Mouse (Mus musculus): ENCODE measurements around the gene Rnf212b. TPM values are rescaled to one million over a fixed set of nuclear protein-coding genes. Genes with fewer than 3 reads are reported as not detected.

Rnf212b gene
- total and polyA plus RNA-seq, 3 experiments = 0.27 TPM; not detected in 2

DNA sequence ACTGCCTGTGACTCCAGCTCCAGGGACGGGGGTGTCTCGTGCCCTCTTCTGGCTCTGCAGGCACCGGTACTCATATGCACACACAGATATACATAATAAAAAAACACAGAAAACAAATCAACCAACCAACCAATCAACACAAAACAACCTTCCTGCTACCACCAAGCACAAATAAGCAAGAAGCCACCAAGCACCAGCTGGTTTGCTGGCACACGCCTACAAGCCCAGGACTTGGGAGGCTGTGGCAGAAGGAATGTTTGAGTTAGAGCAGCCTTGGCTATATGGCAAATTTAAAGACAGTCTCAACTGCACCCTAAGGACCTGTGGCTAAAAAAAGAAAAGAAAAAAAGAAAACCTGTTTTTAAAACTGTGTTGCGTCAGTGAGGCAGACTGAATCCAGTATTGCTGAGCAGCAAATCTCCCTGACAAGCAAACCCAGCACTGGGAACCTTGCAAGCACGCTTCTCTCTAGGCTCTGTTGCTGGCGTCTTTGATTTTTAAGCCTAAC is 38.4 kb upstream of the Rnf212b start:
- Histone ChIP-seq H3K4me1 (ENCODE audit: insufficient read depth, low read depth, low read length) (peaks cover 82% of the 10 kb centered on the region), H3K4me3 (ENCODE audit: low read depth, low read length) (no peak overlapping the region; the same call in 1 of the 2 replicates), H3K27me3 (ENCODE audit: insufficient read depth, low read length) (no peaks in the 10 kb centered on the region), H3K9me3 (replicated peaks) (no peaks in the 10 kb centered on the region), H3K36me3 (replicated peaks) (peaks cover 81% of the 10 kb centered on the region)
- ATAC-seq (ENCODE audit: extremely low read depth, insufficient number of reproducible peaks, low FRiP score, poor library complexity, severe bottlenecking) (no peak), DNase-seq (ENCODE audit: low spot score) (peak; percentile 25)
- TF ChIP-seq POLR2AphosphoS5 (IDR thresholded peaks at IDR 0.05; ENCODE audit: insufficient replicate concordance, low read depth, low read length) (no peak), CTCF (IDR thresholded peaks at IDR 0.05; ENCODE audit: low read depth, low read length) (no peak), GATA2 (IDR thresholded peaks at IDR 0.05; ENCODE audit: borderline replicate concordance, low read depth, low read length) (no peak), GATA1 (IDR thresholded peaks at IDR 0.05; ENCODE audit: borderline replicate concordance, low read length) (no peak), TAL1 (conservative IDR thresholded peaks at IDR 0.05; ENCODE audit: low read depth, low read length) (no peak)

GRCm38 (mm10) chr14:54776768-54777167 is 37.2 kb upstream of the Rnf212b start:
- no peak for ATAC-seq (ENCODE audit: extremely low read depth, insufficient number of reproducible peaks, low FRiP score, poor library complexity, severe bottlenecking)
- Histone ChIP-seq H3K4me3 (ENCODE audit: low read depth, low read length) (peak overlapping the region; percentile 37; the same call in 1 of the 2 replicates), H3K27me3 (ENCODE audit: insufficient read depth, low read length) (no peaks in the 10 kb centered on the region), H3K9me3 (replicated peaks) (no peaks in the 10 kb centered on the region), H3K36me3 (replicated peaks) (peaks cover 72% of the 10 kb centered on the region), H3K4me1 (ENCODE audit: insufficient read depth, low read depth, low read length) (peaks cover 80% of the 10 kb centered on the region)
- DNase-seq (ENCODE audit: low spot score) = no peak
- no peak for TF ChIP-seq POLR2AphosphoS5 (IDR thresholded peaks at IDR 0.05; ENCODE audit: insufficient replicate concordance, low read depth, low read length)
- peak; percentile 48; the same call in 1 of the 2 replicates for TF ChIP-seq TAL1 (conservative IDR thresholded peaks at IDR 0.05; ENCODE audit: low read depth, low read length)
- TF ChIP-seq GATA1 (IDR thresholded peaks at IDR 0.05; ENCODE audit: borderline replicate concordance, low read length) = no peak
- no peak for TF ChIP-seq GATA2 (IDR thresholded peaks at IDR 0.05; ENCODE audit: borderline replicate concordance, low read depth, low read length)
- TF ChIP-seq CTCF (IDR thresholded peaks at IDR 0.05; ENCODE audit: low read depth, low read length) = no peak

DNA sequence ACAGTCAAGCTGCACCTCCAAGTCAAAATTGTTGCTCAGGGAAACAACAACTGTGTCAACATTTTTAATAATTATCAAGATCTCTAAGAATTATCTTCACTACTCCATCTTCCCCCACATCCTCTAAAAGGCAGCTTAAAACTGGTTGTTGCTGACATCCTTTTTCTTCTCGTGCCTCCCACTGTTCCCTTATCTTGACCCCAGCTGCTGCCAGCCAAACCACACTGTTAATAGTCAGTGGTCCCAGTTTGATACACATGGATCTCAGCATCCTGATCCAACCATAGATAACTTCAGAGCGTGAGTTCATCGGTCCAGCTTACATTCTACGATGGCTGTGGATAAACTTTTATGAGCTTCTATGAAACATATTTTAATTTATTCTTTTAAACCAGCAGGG is 36.0 kb upstream of the Rnf212b start:
- no peak overlapping the region; the same call in 1 of the 2 replicates for H3K4me3 ChIP-seq (ENCODE audit: low read depth, low read length)
- peak; percentile 94 for TF ChIP-seq TAL1 (conservative IDR thresholded peaks at IDR 0.05; ENCODE audit: low read depth, low read length)
- peak; percentile 91 for TF ChIP-seq GATA2 (IDR thresholded peaks at IDR 0.05; ENCODE audit: borderline replicate concordance, low read depth, low read length)
- TF ChIP-seq GATA1 (IDR thresholded peaks at IDR 0.05; ENCODE audit: borderline replicate concordance, low read length) = no peak
- TF ChIP-seq POLR2AphosphoS5 (IDR thresholded peaks at IDR 0.05; ENCODE audit: insufficient replicate concordance, low read depth, low read length) = no peak
- H3K36me3 ChIP-seq (replicated peaks) = peaks cover 61% of the 10 kb centered on the region
- no peaks in the 10 kb centered on the region for H3K9me3 ChIP-seq (replicated peaks)
- H3K4me1 ChIP-seq (ENCODE audit: insufficient read depth, low read depth, low read length) = peaks cover 79% of the 10 kb centered on the region
- H3K27me3 ChIP-seq (ENCODE audit: insufficient read depth, low read length) = no peaks in the 10 kb centered on the region
- peak; percentile 63 for DNase-seq (ENCODE audit: low spot score)
- ATAC-seq (ENCODE audit: extremely low read depth, insufficient number of reproducible peaks, low FRiP score, poor library complexity, severe bottlenecking) = peak; percentile 80

DNA sequence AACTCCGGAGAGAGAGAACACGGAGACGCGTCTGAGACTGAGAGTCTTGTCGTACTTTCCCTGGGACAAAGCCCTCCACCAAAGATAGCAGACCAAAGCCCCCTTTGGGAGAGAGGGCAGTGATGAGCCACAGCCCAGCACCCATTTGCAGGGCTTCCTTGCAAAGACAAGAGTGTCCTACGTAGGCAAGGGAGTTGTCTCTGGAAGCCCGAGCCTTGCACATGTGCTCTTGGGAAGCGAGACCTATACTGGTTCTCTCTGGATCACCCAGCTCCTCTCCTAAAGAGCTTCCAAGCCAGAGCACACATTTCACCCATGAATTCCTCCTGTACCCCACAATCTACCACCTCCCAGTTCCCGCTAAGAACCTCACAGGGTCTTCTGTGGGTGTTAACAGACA is 33.9 kb upstream of the Rnf212b start:
- no peak for ATAC-seq (ENCODE audit: extremely low read depth, insufficient number of reproducible peaks, low FRiP score, poor library complexity, severe bottlenecking)
- H3K9me3 ChIP-seq (replicated peaks) = no peaks in the 10 kb centered on the region
- H3K4me3 ChIP-seq (ENCODE audit: low read depth, low read length) = peak overlapping the region; percentile 84
- H3K36me3 ChIP-seq (replicated peaks) = peaks cover 40% of the 10 kb centered on the region
- no peaks in the 10 kb centered on the region for H3K27me3 ChIP-seq (ENCODE audit: insufficient read depth, low read length)
- TF ChIP-seq TAL1 (conservative IDR thresholded peaks at IDR 0.05; ENCODE audit: low read depth, low read length) (no peak), CTCF (IDR thresholded peaks at IDR 0.05; ENCODE audit: low read depth, low read length) (no peak), POLR2AphosphoS5 (IDR thresholded peaks at IDR 0.05; ENCODE audit: insufficient replicate concordance, low read depth, low read length) (no peak), GATA2 (IDR thresholded peaks at IDR 0.05; ENCODE audit: borderline replicate concordance, low read depth, low read length) (no peak), GATA1 (IDR thresholded peaks at IDR 0.05; ENCODE audit: borderline replicate concordance, low read length) (no peak)
- no peak for DNase-seq (ENCODE audit: low spot score)
- peaks cover 77% of the 10 kb centered on the region for H3K4me1 ChIP-seq (ENCODE audit: insufficient read depth, low read depth, low read length)

DNA sequence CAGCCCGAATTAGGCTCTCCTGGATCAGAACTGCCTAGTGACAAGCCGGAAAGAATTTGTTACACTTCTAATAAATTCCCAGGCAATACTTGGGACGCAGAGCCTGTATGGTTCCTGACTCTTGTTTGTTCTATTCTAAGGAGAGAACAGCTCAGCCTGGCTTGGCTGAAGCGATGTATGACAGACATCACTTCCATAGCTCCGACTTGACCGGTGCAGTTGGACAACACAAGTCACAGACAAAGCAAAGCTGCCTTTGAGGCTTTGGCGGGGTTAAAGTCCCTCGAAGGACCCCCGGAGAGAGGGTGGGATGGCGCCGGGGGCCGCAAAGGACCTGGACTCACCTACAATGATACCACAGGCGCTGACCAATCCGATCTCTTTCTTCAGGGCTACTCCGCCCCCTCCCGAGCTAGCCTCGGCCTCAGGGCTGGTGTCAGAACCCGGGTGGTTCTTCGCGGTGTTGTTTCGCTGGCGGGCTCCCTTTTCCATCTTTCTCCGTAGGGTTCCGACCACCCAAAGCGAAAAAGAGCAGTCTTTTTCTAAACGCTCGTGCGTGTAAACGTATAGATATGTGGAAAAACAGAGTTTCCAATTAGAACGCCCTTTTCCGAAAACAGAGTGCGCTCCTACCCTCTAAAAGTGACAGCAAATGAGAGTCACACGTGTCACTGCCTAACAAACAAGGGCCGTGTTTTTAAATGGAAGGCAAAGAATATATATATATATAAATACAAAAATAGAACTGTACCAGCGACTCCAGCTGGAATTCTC is 32.9 kb upstream of the Rnf212b start:
- H3K36me3 ChIP-seq (replicated peaks) = peaks cover 30% of the 10 kb centered on the region
- ATAC-seq (ENCODE audit: extremely low read depth, insufficient number of reproducible peaks, low FRiP score, poor library complexity, severe bottlenecking) = 0 out of 2 replicates have a peak, but pooled peaks have one; percentile 37

More for the DNA sequence above, 32.9 kb upstream of the Rnf212b start:
- no peak for TF ChIP-seq GATA2 (IDR thresholded peaks at IDR 0.05; ENCODE audit: borderline replicate concordance, low read depth, low read length)
- no peak for TF ChIP-seq CTCF (IDR thresholded peaks at IDR 0.05; ENCODE audit: low read depth, low read length)
- no peak for TF ChIP-seq POLR2AphosphoS5 (IDR thresholded peaks at IDR 0.05; ENCODE audit: insufficient replicate concordance, low read depth, low read length)
- TF ChIP-seq TAL1 (conservative IDR thresholded peaks at IDR 0.05; ENCODE audit: low read depth, low read length) = no peak
- no peak for TF ChIP-seq GATA1 (IDR thresholded peaks at IDR 0.05; ENCODE audit: borderline replicate concordance, low read length)
- Histone ChIP-seq H3K4me1 (ENCODE audit: insufficient read depth, low read depth, low read length) (peaks cover 75% of the 10 kb centered on the region), H3K27me3 (ENCODE audit: insufficient read depth, low read length) (no peaks in the 10 kb centered on the region), H3K9me3 (replicated peaks) (no peaks in the 10 kb centered on the region), H3K4me3 (ENCODE audit: low read depth, low read length) (peak overlapping the region; percentile 84)
- DNase-seq (ENCODE audit: low spot score) = peak; percentile 74
